Mouse (Mus musculus) embryonic facial prominence, embryonic 15.5 days (tissue): ENCODE data around the gene Phf19. TPM values are rescaled to one million over a fixed set of nuclear protein-coding genes. Genes with fewer than 3 reads are reported as not detected.

Source experiments
- ATAC-seq: fragments of 200-750 bp; cut with Nextera tagmentation; 2 replicates; pipeline ENCODE4 v1.8.0; 2017; ENCODE audit warnings: low read depth, moderate TSS enrichment; ENCODE audit not compliant: insufficient number of reproducible peaks, low FRiP score, low TSS enrichment
- H3K27ac ChIP-seq: fragments of 300-500 bp; sonication (generic); replicated peaks from 2 replicates; pipeline ENCODE4 v1.5.1; 2015; ENCODE audit warnings: mild to moderate bottlenecking, inconsistent platforms
- H3K27me3 ChIP-seq: fragments of 300-500 bp; sonication (generic); 2 replicates; pipeline ENCODE4 v1.6.1; 2015; ENCODE audit warnings: inconsistent platforms
- H3K36me3 ChIP-seq: fragments of 300-500 bp; sonication (generic); 2 replicates; pipeline ENCODE4 v1.6.1; 2015; ENCODE audit warnings: mild to moderate bottlenecking, inconsistent platforms
- H3K4me1 ChIP-seq: fragments of 300-500 bp; sonication (generic); 2 replicates; pipeline ENCODE4 v1.6.1; 2015; ENCODE audit warnings: inconsistent platforms
- H3K4me2 ChIP-seq: fragments of 300-500 bp; sonication (generic); replicated peaks from 2 replicates; pipeline ENCODE4 v1.6.1; 2015; ENCODE audit warnings: mild to moderate bottlenecking, inconsistent platforms
- H3K4me3 ChIP-seq: fragments of 300-500 bp; sonication (generic); replicated peaks from 2 replicates; pipeline ENCODE4 v1.5.1; 2015; ENCODE audit warnings: mild to moderate bottlenecking, inconsistent platforms
- H3K9ac ChIP-seq: fragments of 300-500 bp; sonication (generic); 2 replicates; pipeline ENCODE4 v1.6.1; 2015; ENCODE audit warnings: inconsistent platforms
- H3K9me3 ChIP-seq: fragments of 300-500 bp; sonication (generic); replicated peaks from 2 replicates; pipeline ENCODE4 v1.6.1; 2016; ENCODE audit warnings: inconsistent platforms
- WGBS: fragments of 180-500 bp; shearing (Covaris S2); methylation state at CpG from one replicate; pipeline ENCODE4 v1.1.7; 2015; 5-methylcytosine and 5-hydroxymethylcytosine counted together
- polyA plus RNA-seq: library from polyadenylated mRNA; unstranded; fragments of >200 nt; fragmentation: Nextera tagmentation; extraction: Ambion mirVana; gene quantifications from 2 replicates; pipeline ENCODE4 v1.2.1, GENCODE M21; 2015

Phf19 gene
- 9.0 and 10.3 TPM in 2 replicates for polyA plus RNA-seq

GRCm38 (mm10) chr2:34913218-34914068, at the start of gene Phf19:
Phf19 (minus strand) TSS chr2:34914026.
- peak within 1 kb of the TSS; percentile 40 for H3K9ac ChIP-seq
- 0 out of 2 replicates have a peak, but pooled peaks cover 3% of the 10 kb centered on the region for H3K36me3 ChIP-seq
- no peaks in the 10 kb centered on the region for H3K9me3 ChIP-seq
- 0 out of 2 replicates have a peak, but pooled peaks have one; percentile 31 for ATAC-seq
- H3K4me1 ChIP-seq: peaks cover 26% of the 10 kb centered on the region
- WGBS: 1% methylated on average over 62 of the region's 64 CpGs
- no peak within 1 kb of the TSS; the same call in 1 of the 2 replicates for H3K27ac ChIP-seq
- H3K4me3 ChIP-seq: peak within 1 kb of the TSS; percentile 53
- peaks cover 12% of the 10 kb centered on the region; the same call in 1 of the 2 replicates for H3K27me3 ChIP-seq
- peak within 1 kb of the TSS; percentile 88 for H3K4me2 ChIP-seq

DNA sequence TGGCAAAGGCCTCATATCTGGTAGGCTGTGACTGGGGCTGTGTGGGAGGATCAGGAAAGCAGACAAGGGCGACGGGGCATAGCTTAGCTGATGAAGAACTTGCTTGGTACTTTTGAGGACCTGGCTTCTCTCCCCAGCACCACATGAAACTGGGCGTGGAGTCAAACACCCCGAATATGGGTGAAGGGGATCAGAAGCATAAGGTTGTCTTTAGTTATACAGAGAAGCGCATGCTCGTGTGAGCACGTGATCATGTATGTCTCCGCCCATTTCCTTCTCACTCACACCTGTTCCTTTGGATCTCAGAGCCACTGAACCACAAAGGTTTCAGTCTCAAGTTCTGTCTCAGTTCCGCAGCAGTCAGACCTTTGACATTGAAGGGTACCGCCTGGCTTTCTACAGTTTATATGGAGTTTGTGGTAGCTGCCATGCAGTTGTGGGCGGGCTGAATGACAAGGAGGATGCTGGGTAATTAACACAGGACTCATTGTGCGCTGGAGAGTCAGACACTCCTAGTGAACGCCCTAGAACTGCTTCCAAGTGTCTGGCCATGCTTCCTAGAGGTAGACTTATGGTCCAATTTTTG, 49.6 kb upstream of the Phf19 start:
- Histone ChIP-seq H3K27ac (no peak overlapping the region), H3K27me3 (no peaks in the 10 kb centered on the region), H3K4me2 (no peak overlapping the region), H3K4me3 (no peak overlapping the region), H3K4me1 (peaks cover 19% of the 10 kb centered on the region), H3K36me3 (no peaks in the 10 kb centered on the region), H3K9ac (no peak overlapping the region), H3K9me3 (no peaks in the 10 kb centered on the region)
- 74% methylated on average over 13 of the region's 13 CpGs for WGBS
- no peak for ATAC-seq

- ATAC-seq: no peak
- Histone ChIP-seq H3K36me3 (no peaks in the 10 kb centered on the region), H3K4me3 (no peak overlapping the region), H3K27me3 (no peaks in the 10 kb centered on the region), H3K9me3 (no peaks in the 10 kb centered on the region), H3K27ac (no peak overlapping the region), H3K4me1 (peaks cover 19% of the 10 kb centered on the region), H3K9ac (no peak overlapping the region), H3K4me2 (no peak overlapping the region)
- 71% methylated on average over 9 of the region's 9 CpGs for WGBS
Observed at GRCm38 (mm10) chr2:34962893-34963292, 49.1 kb upstream of the Phf19 start.

GRCm38 (mm10) chr2:34962211-34962610, 48.4 kb upstream of the Phf19 start:
- no peaks in the 10 kb centered on the region for H3K27me3 ChIP-seq
- peaks cover 19% of the 10 kb centered on the region for H3K4me1 ChIP-seq
- no peaks in the 10 kb centered on the region for H3K36me3 ChIP-seq
- 78% methylated on average over 2 of the region's 2 CpGs for WGBS
- H3K9ac ChIP-seq: no peak overlapping the region
- H3K4me2 ChIP-seq: no peak overlapping the region
- H3K9me3 ChIP-seq: no peaks in the 10 kb centered on the region
- no peak for ATAC-seq
- H3K27ac ChIP-seq: no peak overlapping the region
- H3K4me3 ChIP-seq: no peak overlapping the region

- Histone ChIP-seq H3K4me1 (peaks cover 19% of the 10 kb centered on the region), H3K27me3 (no peaks in the 10 kb centered on the region), H3K9ac (no peak within 1 kb of the TSS; the same call in 1 of the 2 replicates), H3K4me3 (peak within 1 kb of the TSS; percentile 35), H3K36me3 (no peaks in the 10 kb centered on the region), H3K27ac (0 out of 2 replicates have a peak within 1 kb of the TSS, but pooled peaks have one; percentile 28), H3K4me2 (peak within 1 kb of the TSS; percentile 58), H3K9me3 (no peaks in the 10 kb centered on the region)
- 0 out of 2 replicates have a peak, but pooled peaks have one; percentile 58 for ATAC-seq
- 7% methylated on average over 20 of the region's 20 CpGs for WGBS
Observed at GRCm38 (mm10) chr2:34961481-34962036, 47.7 kb upstream of the Phf19 start, which contains the start of gene Traf1. Traf1 (minus strand) TSS chr2:34961772.

- Histone ChIP-seq H3K27me3 (no peaks in the 10 kb centered on the region), H3K9ac (no peak overlapping the region; the same call in 1 of the 2 replicates), H3K4me3 (peak overlapping the region; percentile 35), H3K36me3 (no peaks in the 10 kb centered on the region), H3K9me3 (no peaks in the 10 kb centered on the region), H3K4me2 (peak overlapping the region; percentile 58), H3K27ac (0 out of 2 replicates have a peak overlapping the region, but pooled peaks have one; percentile 28), H3K4me1 (peaks cover 17% of the 10 kb centered on the region)
- ATAC-seq: no peak
- WGBS: 62% methylated on average over 6 of the region's 6 CpGs
Observed at GRCm38 (mm10) chr2:34960966-34961365, 47.1 kb upstream of the Phf19 start.

DNA sequence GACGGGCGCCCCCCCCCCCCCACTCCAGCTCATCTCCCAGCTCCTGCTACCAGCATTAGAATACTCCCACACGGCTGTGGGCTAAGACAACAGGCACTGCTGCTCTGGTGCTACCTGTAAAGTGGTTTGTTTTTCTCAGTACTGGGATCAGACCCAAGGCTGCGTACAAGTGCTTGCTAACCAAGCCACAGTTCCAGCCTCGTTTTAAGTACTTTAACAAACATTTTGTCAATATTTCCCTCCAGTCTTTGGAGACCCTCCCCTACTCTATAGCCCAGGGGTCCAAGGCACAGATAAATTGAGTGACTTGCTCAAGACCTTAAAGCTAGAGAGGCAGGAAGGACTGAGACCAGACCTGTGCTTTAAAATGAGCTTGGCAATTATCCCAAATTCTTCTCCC, 46.6 kb upstream of the Phf19 start:
- Histone ChIP-seq H3K4me3 (no peak overlapping the region), H3K4me2 (no peak overlapping the region), H3K9ac (no peak overlapping the region), H3K9me3 (no peaks in the 10 kb centered on the region), H3K4me1 (peaks cover 13% of the 10 kb centered on the region), H3K27me3 (no peaks in the 10 kb centered on the region), H3K36me3 (no peaks in the 10 kb centered on the region), H3K27ac (no peak overlapping the region)
- ATAC-seq: no peak
- WGBS: 70% methylated on average over 5 of the region's 5 CpGs

DNA sequence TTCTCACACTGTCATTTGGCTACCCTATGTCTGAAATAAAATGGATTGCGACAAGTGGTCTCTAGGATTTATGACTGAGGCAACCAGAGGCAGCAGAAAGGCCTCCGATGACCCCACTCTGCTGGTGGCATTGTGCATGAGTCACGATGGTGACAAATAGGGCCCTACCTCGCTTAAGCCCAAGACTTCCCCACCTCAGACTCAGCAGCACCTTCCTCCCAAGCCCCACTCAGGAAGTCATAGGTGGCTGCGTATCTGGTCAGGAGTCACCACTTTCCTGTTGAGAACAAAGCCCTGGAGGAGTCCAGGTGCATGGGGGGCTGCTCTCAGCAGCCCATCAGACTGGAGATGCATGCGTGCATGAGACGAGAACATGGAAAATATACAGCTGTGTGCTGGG, 44.8 kb upstream of the Phf19 start:
- Histone ChIP-seq H3K9ac (no peak overlapping the region), H3K36me3 (no peaks in the 10 kb centered on the region), H3K4me1 (peaks cover 13% of the 10 kb centered on the region), H3K9me3 (no peaks in the 10 kb centered on the region), H3K4me2 (no peak overlapping the region), H3K4me3 (no peak overlapping the region), H3K27me3 (no peaks in the 10 kb centered on the region), H3K27ac (no peak overlapping the region)
- WGBS: 91% methylated on average over 7 of the region's 7 CpGs
- ATAC-seq: no peak

DNA sequence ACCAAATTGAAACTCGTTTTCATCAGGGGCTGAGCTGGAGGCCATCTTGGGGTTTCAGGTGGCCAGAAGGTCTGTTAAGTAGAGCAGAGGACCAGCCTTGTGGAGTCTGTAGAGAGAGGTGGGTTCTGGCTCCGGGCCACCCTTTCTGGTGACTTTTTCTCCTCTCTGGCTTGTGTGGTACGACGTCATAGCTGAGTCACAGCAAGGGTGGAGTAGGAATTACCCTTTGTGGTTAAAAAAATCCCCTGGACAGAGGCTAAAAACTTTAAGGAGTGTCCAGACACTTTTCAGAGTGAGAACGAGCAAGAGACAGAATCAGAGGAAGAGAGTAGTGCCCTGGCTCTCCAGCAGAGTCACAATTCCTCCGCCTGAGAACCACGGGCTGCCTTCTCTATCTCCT, 44.2 kb upstream of the Phf19 start:
- WGBS: 74% methylated on average over 7 of the region's 7 CpGs
- H3K4me2 ChIP-seq: no peak overlapping the region
- H3K27me3 ChIP-seq: no peaks in the 10 kb centered on the region
- H3K27ac ChIP-seq: no peak overlapping the region
- H3K36me3 ChIP-seq: no peaks in the 10 kb centered on the region
- no peak overlapping the region for H3K9ac ChIP-seq
- H3K4me1 ChIP-seq: peaks cover 13% of the 10 kb centered on the region
- H3K4me3 ChIP-seq: no peak overlapping the region
- no peak for ATAC-seq
- H3K9me3 ChIP-seq: no peaks in the 10 kb centered on the region

GRCm38 (mm10) chr2:34957405-34957804, 43.6 kb upstream of the Phf19 start:
- no peak for ATAC-seq
- Histone ChIP-seq H3K4me2 (no peak overlapping the region), H3K27ac (no peak overlapping the region), H3K27me3 (no peaks in the 10 kb centered on the region; the same call in 1 of the 2 replicates), H3K4me3 (no peak overlapping the region), H3K4me1 (peaks cover 13% of the 10 kb centered on the region), H3K9ac (no peak overlapping the region), H3K36me3 (no peaks in the 10 kb centered on the region), H3K9me3 (no peaks in the 10 kb centered on the region)
- WGBS: 74% methylated on average over 1 of the region's 1 CpGs

DNA sequence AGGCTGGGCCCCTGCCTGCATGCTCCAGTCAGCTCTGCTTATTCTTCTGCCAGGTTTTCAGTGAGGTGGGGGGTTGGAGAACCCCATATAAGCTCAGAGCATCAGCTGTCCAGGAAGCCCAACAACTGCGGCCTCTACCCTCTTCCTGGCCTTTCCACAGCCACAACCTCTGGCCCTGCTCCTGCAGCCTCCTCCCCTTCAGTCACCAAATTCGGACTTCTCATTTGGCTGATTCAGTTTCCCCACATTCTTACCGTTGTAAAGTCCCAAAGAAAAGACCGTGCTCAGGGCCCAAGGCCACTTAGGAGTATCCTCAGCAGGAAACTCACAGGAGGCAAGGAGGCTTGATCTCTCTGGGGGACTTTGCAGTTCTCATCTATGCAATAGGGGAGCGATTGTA, 43.1 kb upstream of the Phf19 start:
- ATAC-seq: no peak
- H3K9me3 ChIP-seq: no peaks in the 10 kb centered on the region
- no peak overlapping the region for H3K27ac ChIP-seq
- H3K4me1 ChIP-seq: peaks cover 13% of the 10 kb centered on the region
- no peak overlapping the region for H3K4me3 ChIP-seq
- 61% methylated on average over 5 of the region's 5 CpGs for WGBS
- H3K9ac ChIP-seq: no peak overlapping the region
- no peak overlapping the region for H3K4me2 ChIP-seq
- no peaks in the 10 kb centered on the region for H3K36me3 ChIP-seq
- H3K27me3 ChIP-seq: no peaks in the 10 kb centered on the region; the same call in 1 of the 2 replicates
